Mouse (Mus musculus): ENCODE data around the gene Fcna.

Fcna gene

DNA sequence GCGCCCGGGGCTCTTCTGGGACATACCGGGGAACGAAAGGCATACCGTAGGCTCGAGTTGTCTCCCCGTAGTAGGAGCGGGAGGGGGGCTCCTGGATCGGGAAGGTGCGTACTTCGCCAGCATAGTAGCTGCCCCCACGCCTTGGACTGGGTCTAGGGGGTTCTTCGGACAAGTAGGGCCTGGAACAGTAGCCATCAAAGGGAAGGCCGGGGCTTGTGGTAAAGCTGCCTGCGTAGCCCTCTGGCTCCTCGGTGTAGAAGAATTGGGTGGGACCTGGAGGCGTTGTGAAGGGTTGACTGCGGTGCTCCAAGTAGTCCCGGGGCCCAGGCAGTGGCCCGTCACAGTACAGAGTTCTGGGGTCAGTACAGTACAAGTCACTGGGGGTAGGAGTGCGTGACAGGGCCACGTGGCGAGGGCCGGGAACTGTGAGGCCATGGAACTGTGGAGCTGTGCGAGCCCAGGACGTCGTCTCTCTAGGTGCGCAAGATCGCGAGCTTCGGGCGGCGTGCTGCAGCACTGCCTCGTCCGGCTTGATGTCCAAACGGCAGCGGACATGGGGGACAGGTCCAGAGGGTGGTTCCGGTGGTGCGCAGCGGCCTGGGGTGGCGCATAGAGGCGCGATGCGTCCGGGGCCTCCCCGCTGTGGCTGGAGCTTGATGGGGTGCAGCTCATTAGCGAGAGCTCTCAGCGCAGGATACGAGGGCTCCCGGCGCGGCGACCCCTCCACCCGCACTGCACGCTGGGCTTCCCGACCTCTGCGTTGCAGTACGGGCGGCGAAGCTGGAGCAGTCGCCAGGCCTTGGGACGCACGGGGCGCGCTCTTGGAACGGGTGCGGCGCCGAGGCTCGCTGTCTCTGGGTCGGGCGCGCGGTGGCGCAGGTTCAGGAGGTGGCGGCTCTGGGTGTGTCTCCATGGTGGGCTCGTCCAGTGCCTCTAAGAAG, 48.8 kb downstream of the Fcna start:
- DNase-seq (ENCODE audit: extremely low spot score, low read depth, low spot score), result no peak

DNA sequence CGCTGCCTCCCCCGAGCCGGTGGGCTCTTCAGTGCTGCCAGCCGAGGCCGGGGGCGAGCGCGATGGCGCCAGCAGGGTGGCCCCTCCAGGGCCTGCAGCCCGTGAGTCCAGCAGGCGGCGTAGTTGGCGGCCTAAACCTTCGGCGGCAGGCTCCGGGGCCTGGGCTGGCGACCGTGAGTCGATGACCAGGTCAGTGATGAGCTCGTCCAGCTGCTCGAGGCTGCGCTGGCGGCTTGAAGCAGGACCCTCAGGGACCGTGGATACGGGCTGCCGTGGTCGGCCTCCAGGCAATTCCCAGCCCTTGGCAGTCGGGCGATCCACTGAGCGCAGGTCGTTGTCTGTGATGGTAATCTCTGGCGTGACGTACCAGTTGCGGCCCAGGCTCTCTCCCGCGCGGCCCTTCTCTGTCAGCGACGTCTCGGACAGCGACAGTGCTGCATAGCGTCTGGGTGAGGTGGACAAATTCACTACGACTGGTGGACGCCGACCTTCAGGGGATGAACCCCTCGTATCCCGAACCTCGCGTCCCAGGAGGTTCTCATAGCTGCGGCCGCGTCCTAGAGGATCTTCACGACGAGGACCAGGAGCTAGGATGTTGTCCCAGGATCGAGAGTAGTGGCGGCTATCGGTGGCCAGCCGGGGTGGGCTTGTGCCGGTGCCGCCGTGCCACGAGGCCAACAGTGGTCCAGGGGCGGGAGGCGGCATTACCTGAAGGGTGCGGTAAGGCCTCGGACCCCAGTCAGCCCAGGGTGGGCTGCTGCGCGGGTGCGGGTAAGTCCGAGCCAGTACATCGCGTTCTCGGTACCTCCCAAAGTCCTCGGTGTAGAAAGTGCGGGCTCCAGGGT, 49.7 kb downstream of the Fcna start:
- no peak for DNase-seq (ENCODE audit: extremely low spot score, low read depth, low spot score)

DNA sequence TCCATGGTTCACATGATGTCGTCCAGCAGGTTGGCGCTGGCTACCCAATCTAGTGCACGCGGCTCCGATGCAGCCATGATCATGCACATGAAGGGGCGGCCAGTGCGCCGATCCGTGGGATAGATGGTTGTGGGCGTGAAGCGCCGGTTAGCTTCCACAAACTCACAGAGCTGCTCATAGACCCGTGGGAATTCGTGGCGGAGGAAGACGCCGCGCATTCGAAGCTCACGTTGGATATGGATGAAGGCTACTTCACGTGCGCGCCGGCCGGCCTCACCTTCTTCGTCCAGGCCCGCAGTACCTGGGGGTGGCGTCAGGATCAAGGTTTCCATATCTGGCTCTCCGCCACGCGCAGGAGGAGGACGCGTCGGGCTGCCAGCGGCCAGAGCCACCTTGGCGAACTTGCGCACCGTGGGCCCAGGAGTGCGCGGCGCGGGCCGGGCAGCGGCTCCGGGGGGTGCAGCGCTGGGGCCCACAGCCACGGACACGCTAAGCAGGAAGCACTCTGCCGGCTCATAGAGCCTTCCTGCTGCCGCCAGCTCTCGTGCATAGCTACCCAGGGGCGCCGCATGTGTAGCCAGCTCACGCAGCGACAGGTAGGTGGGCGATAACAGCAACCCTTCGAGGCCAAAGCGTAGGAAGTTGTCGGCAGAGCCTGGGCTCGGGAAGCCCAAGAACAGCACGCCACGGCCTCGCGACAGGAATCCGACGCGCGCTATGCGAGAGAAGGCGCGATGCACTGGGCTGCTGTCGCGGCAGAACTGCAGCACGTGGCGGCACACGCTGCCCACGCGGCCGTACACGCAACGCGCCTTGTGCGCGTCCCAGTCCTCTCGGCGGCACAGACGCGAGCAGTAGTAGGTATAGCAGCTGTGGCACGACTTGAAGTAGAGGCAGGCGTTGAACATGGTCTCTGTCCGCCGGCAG, 50.6 kb downstream of the Fcna start:
- DNase-seq (ENCODE audit: extremely low spot score, low read depth, low spot score), result no peak

DNA sequence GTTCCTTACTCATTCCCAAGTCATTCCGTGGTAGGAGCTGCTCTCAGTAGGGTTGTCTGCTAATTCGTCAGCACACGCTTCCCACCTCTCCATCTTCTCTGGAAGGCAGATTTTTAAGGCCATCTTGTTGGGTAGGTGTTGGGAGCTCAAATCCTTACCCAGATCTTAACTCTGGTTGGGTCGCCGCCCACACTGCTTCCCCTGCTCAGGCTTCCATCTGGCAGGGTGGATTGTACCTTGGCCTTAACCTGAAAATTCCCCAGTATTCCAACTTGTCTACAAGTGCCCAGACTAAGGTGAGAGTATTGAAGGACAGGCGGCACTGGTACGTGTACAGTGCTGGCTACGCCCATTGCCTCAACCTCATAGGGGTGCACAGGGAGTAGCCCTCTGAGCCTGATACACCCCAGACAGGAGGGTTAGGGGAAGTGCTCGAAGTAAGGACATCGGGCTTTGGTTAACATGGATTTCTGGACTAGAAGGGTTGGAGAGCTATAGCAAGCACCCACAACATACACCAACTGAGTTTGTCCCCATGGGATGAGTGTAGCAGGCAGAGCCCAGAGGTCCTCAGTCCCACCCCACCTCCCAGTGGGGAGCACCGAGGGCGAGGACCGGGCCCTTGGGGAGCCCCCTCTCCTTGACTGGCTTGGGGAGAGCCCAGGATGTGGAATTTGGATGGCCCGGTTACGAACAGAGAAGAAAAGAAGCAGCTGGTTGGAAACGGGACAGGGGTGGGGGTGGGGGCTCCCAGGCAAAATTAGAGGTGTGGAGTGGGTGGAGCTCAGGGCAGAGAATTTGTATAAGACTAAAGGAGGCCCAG, 51.6 kb downstream of the Fcna start:
- DNase-seq (ENCODE audit: extremely low spot score, low read depth, low spot score), result no peak

DNA sequence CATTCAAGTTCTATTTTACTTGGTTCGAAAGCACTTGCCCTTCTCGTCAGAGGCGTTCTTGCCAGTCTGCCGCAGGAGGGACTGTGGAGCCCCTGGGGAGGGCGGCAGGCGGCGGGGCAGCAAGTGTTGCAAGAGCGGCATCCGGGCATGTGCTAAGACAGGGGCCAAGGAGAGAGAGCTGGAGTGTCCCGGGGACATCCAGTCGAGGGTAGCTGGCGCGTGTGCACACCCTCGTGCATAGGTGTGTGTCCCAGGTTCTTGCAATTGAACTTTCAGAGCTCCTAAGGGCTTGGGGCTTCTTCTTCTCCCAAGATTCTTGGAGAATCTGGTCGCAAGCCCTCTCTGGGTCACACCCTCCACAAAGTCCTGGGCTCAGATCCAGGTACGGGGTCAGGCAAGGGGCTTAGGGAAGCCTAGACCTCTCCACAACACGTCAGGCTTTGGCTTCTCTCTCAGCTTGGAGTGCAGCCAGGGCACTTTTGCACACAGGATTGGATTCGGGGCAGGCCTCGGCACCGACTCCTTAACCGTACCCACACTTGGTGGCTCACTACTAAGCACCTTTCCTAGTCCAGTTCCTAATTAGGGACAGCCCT, 52.3 kb downstream of the Fcna start:
- no peak for DNase-seq (ENCODE audit: extremely low spot score, low read depth, low spot score)

Data from hindlimb bud, embryonic 11.5 days (tissue).